Mouse (Mus musculus): ENCODE results near the gene Engase.

DNA sequence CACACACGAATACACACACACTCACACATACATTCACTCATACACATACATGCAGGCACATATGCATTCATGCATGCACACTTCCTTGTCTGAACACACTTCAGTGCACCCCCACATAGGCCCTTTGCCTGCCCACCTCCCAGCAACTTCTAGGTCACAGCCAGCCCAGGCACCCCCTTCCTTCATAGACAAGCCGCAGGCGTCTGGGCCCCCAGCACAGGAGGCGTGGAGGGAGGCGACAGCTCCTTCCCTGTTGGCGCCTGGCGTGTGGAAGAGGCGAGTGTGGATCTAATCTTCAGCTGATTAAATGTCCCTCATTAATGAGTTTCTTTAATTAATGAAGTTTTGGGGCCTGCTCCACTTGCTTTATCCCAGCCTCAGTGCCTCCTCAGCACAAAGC lies 53.7 kb downstream of the Engase start:
- no peak for TF ChIP-seq CTCF (IDR thresholded peaks at IDR 0.05; ENCODE audit: extremely low read depth, insufficient read length, insufficient replicate concordance, low read depth, low read length)
- TF ChIP-seq POLR2A (IDR thresholded peaks at IDR 0.05; ENCODE audit: low read depth, low read length): no peak

Measured in small intestine, adult 2 months (tissue).